ENCODE assay signal across 18 mouse cellular contexts in genomic region chr4:130712341-130712740, GRCm38 (mm10). TPM values are rescaled to one million over a fixed set of nuclear protein-coding genes. Genes with fewer than 3 reads are reported as not detected.
A peak's percentile ranks its signal among the peaks of the same experiment; 100 is the strongest.
DNase-seq lines count a peak whose midpoint lies in the region; ATAC-seq lines count a peak whose summit lies in the region.
"Had no signal": no experiment of that assay in that cellular context is flagged by ENCODE, and none has a peak within 500 bp of the region (broad histone marks: within the 10 kb centered on the region; RNA-seq: fewer than 3 reads in every experiment).

No protein-coding gene starts in this region.

- no peak overlapping the region for H3K4me2 ChIP-seq in embryonic facial prominence, embryonic 11.5 days (ENCODE audit: low read depth, low read length)
- H3K4me2 ChIP-seq in liver, embryonic 13.5 days, result peak overlapping the region; percentile 42
- H3K4me2 ChIP-seq in stomach, embryonic 16.5 days (ENCODE audit: low read depth, low read length), result no peak overlapping the region
- H3K4me2 ChIP-seq: lung, embryonic 14.5 days; midbrain, embryonic 11.5 days had no signal

- WGBS in embryonic facial prominence, embryonic 11.5 days, result 63% methylated on average over 3 of the region's 3 CpGs
- 73% methylated on average over 3 of the region's 3 CpGs for WGBS in embryonic facial prominence, embryonic 10.5 days
- WGBS in liver, embryonic 13.5 days (ENCODE audit: insufficient replicate concordance), result 33% methylated on average over 3 of the region's 3 CpGs
- 76% methylated on average over 3 of the region's 3 CpGs for WGBS in stomach, embryonic 16.5 days

- no peaks in the 10 kb centered on the region for H3K4me1 ChIP-seq in embryonic facial prominence, embryonic 11.5 days (ENCODE audit: control insufficient read depth, insufficient read depth, low read length)
- peaks cover 32% of the 10 kb centered on the region for H3K4me1 ChIP-seq in embryonic facial prominence, embryonic 10.5 days
- peaks cover 100% of the 10 kb centered on the region for H3K4me1 ChIP-seq in liver, embryonic 13.5 days (replicated peaks)
- H3K4me1 ChIP-seq in stomach, embryonic 16.5 days (ENCODE audit: control insufficient read depth, insufficient read depth, low read length), result peaks cover 41% of the 10 kb centered on the region

- ATAC-seq in embryonic facial prominence, embryonic 11.5 days (replicated peaks; ENCODE audit: insufficient number of reproducible peaks, low FRiP score, low TSS enrichment, low read depth), result 0 out of 2 replicates have a peak, but pooled peaks have one; percentile 59
- peak; percentile 79 for ATAC-seq in liver, embryonic 13.5 days (ENCODE audit: low read depth)
- ATAC-seq in stomach, embryonic 16.5 days (ENCODE audit: insufficient read depth, low FRiP score), result peak; percentile 34
- ATAC-seq in cerebellum, adult (ENCODE audit: insufficient number of reproducible peaks, low FRiP score, low TSS enrichment), result no peak
- ATAC-seq: forebrain, postnatal 0 days; Patski had no signal

- no peaks in the 10 kb centered on the region for H3K36me3 ChIP-seq in embryonic facial prominence, embryonic 11.5 days (replicated peaks; ENCODE audit: control insufficient read depth, insufficient read depth, low read depth, low read length)
- peaks cover 28% of the 10 kb centered on the region for H3K36me3 ChIP-seq in embryonic facial prominence, embryonic 10.5 days (replicated peaks)
- H3K36me3 ChIP-seq in liver, embryonic 13.5 days, result peaks cover 17% of the 10 kb centered on the region
- no peaks in the 10 kb centered on the region for H3K36me3 ChIP-seq in stomach, embryonic 16.5 days (ENCODE audit: control insufficient read depth, insufficient read depth, low read length)

- no peak overlapping the region for H3K4me3 ChIP-seq in embryonic facial prominence, embryonic 11.5 days (ENCODE audit: low read depth, low read length)
- no peak overlapping the region for H3K4me3 ChIP-seq in embryonic facial prominence, embryonic 10.5 days
- H3K4me3 ChIP-seq in liver, embryonic 13.5 days (replicated peaks), result no peak overlapping the region
- H3K4me3 ChIP-seq in stomach, embryonic 16.5 days (replicated peaks; ENCODE audit: low read length), result no peak overlapping the region

- no peaks in the 10 kb centered on the region for H3K27me3 ChIP-seq in embryonic facial prominence, embryonic 11.5 days (ENCODE audit: control insufficient read depth, insufficient read depth, low read length)
- no peaks in the 10 kb centered on the region for H3K27me3 ChIP-seq in embryonic facial prominence, embryonic 10.5 days (replicated peaks; ENCODE audit: low read depth, poor library complexity, severe bottlenecking)
- no peaks in the 10 kb centered on the region for H3K27me3 ChIP-seq in liver, embryonic 13.5 days
- H3K27me3 ChIP-seq in stomach, embryonic 16.5 days (ENCODE audit: control insufficient read depth, insufficient read depth, low read length), result no peaks in the 10 kb centered on the region
- H3K27me3 ChIP-seq: CH12.LX, Patski had no signal

- H3K9me3 ChIP-seq in embryonic facial prominence, embryonic 11.5 days (replicated peaks; ENCODE audit: control insufficient read depth, low read length), result no peaks in the 10 kb centered on the region
- H3K9me3 ChIP-seq in embryonic facial prominence, embryonic 10.5 days, result no peaks in the 10 kb centered on the region
- no peaks in the 10 kb centered on the region for H3K9me3 ChIP-seq in liver, embryonic 13.5 days (replicated peaks)
- no peaks in the 10 kb centered on the region for H3K9me3 ChIP-seq in stomach, embryonic 16.5 days (replicated peaks; ENCODE audit: control insufficient read depth, low read length)

- no peak for DNase-seq in embryonic facial prominence, embryonic 11.5 days (ENCODE audit: low spot score)
- no peak for DNase-seq in embryonic facial prominence, embryonic 10.5 days (ENCODE audit: low spot score)
- peak; percentile 19 to 49 for DNase-seq in spleen, postnatal 36 days (ENCODE audit: low spot score in 2 of 2)
- no peak for DNase-seq in spleen, adult 18-20 months
- DNase-seq in liver, embryonic 13.5 days, result peak; percentile 67
- DNase-seq in layer of hippocampus, postnatal 10 days (ENCODE audit: low spot score in 2 of 2), result no peak
- DNase-seq: cerebellum, postnatal 25 days; forebrain, postnatal 0 days; gastrocnemius, postnatal 25 days; heart, postnatal 14 days; lung, embryonic 14.5 days; right cerebral cortex, postnatal 25 days had no signal

- no peak overlapping the region for H3K9ac ChIP-seq in embryonic facial prominence, embryonic 11.5 days (replicated peaks; ENCODE audit: low read length)
- peak overlapping the region; percentile 73 for H3K9ac ChIP-seq in liver, embryonic 13.5 days
- no peak overlapping the region for H3K9ac ChIP-seq in stomach, embryonic 16.5 days (ENCODE audit: low read length)
- H3K9ac ChIP-seq: forebrain, postnatal 0 days; lung, embryonic 14.5 days had no signal

- no peak overlapping the region for H3K27ac ChIP-seq in embryonic facial prominence, embryonic 11.5 days (replicated peaks; ENCODE audit: low read depth, low read length)
- no peak overlapping the region for H3K27ac ChIP-seq in embryonic facial prominence, embryonic 10.5 days (replicated peaks)
- peak overlapping the region; percentile 97 for H3K27ac ChIP-seq in liver, embryonic 13.5 days
- no peak overlapping the region for H3K27ac ChIP-seq in stomach, embryonic 16.5 days (ENCODE audit: low read length)
- H3K27ac ChIP-seq: kidney, postnatal 0 days had no signal

RNA-seq across cellular contexts. Expression of gene Pum1, which starts 49.2 kb away (rescaled TPM):
- 88.5 and 96.1 TPM in 2 replicates for polyA plus RNA-seq in embryonic facial prominence, embryonic 11.5 days (2014; fragmentation: Nextera tagmentation; extraction: Ambion mirVana)
- polyA plus RNA-seq in embryonic facial prominence, embryonic 10.5 days (2016; fragmentation: Nextera tagmentation; extraction: Ambion mirVana), result 120 and 129 TPM in 2 replicates
- polyA plus RNA-seq in liver, embryonic 13.5 days (2015; fragmentation: Nextera tagmentation; extraction: Ambion mirVana), result 29.7 and 36.1 TPM in 2 replicates
- 73.3 and 79.7 TPM in 2 replicates for polyA plus RNA-seq in stomach, embryonic 16.5 days (2015; fragmentation: Nextera tagmentation; extraction: Ambion mirVana)
- total RNA-seq in layer of hippocampus, postnatal 10 days (2021), result 100 to 1,000 TPM in 1 of 2 experiments, 10 to 100 TPM in 1; 95.9 to 117 TPM

Comparison
In these comparisons a context has a peak if more than half of its experiments do, and no peak if none do; other contexts are left out.
1. DNase-seq: peak in spleen, postnatal 36 days (2 of 2) and liver, embryonic 13.5 days (single experiment); none in embryonic facial prominence, embryonic 11.5 days (single experiment), embryonic facial prominence, embryonic 10.5 days (single experiment), spleen, adult 18-20 months (0 of 2) and layer of hippocampus, postnatal 10 days (0 of 2).